Mouse (Mus musculus): ENCODE data around the gene Tyro3. TPM values are rescaled to one million over a fixed set of nuclear protein-coding genes. Genes with fewer than 3 reads are reported as not detected.

Gene Tyro3
- total RNA-seq (2012; rRNA removed) = 66.2 and 127 TPM in 2 replicates

DNA sequence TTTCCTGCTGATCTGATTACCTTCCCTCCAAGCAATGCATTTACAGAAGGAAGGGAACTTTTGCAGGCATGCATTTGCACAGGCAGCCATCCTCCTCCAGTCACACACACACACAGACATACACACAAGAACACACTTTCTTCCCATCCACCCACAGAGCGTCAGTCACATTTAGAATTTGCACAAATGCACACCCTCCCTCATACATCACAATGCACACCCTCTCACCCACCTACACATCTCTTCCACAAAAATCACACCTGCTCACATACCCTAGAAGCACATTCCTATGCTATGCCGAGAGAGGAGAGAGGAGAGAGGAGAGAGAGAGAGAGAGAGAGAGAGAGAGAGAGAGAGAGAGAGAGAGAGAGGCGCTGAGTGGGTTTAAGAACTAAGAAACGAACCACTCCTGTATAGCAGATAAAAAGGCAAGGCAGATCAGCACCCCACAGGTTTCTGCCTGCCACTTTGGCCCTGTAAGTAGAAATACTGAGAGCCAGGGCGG lies at the start of gene Tyro3:
Gene Tyro3 (plus strand): TSS at position 455 of the 505 bp plus-strand sequence.
- Histone ChIP-seq H3K9ac (ENCODE audit: insufficient read depth, low read depth, low read length, poor library complexity, severe bottlenecking) (no peak within 1 kb of the TSS), H3K9me3 (ENCODE audit: control insufficient read depth, insufficient read depth, low read depth, low read length) (no peaks in the 10 kb centered on the region), H3K27ac (ENCODE audit: insufficient read depth, low read depth, low read length, poor library complexity, severe bottlenecking) (no peak within 1 kb of the TSS), H3K4me3 (ENCODE audit: insufficient read depth in 1 of 2, low read depth in 1 of 2, low read length in 2 of 2, poor library complexity in 1 of 2, severe bottlenecking in 1 of 2) (no peak within 1 kb of the TSS), H3K36me3 (ENCODE audit: control insufficient read depth, insufficient read depth, low read length, poor library complexity, severe bottlenecking) (peaks cover 2% of the 10 kb centered on the region; the same call in 1 of the 2 replicates), H3K4me1 (ENCODE audit: control insufficient read depth in 2 of 2, insufficient read depth in 2 of 2, low read length in 2 of 2, poor library complexity in 1 of 2) (peaks cover 8 to 19% of the 10 kb centered on the region in 2 experiments; a peak in 3 of 4 replicates)
- no peak for DNase-seq (ENCODE audit: low read depth, low spot score)
- TF ChIP-seq HCFC1 (IDR thresholded peaks at IDR 0.05; ENCODE audit: borderline replicate concordance, insufficient read depth, low read length) = no peak
- TF ChIP-seq ZC3H11A (IDR thresholded peaks at IDR 0.05; ENCODE audit: borderline replicate concordance, low read depth, low read length) = no peak
- TF ChIP-seq MAFK (IDR thresholded peaks at IDR 0.05; ENCODE audit: insufficient read depth, low read depth, low read length) = no peak
- TF ChIP-seq ZNF384 (IDR thresholded peaks at IDR 0.05; ENCODE audit: low read depth, low read length) = no peak
- TF ChIP-seq CHD2 (IDR thresholded peaks at IDR 0.05; ENCODE audit: low read depth, low read length) = no peak
- in situ Hi-C loops (cut with MboI; ENCODE audit: low sequenced_read_pairs in 2 of 2, unreplicated experiment in 2 of 2) = no loop called here

DNA sequence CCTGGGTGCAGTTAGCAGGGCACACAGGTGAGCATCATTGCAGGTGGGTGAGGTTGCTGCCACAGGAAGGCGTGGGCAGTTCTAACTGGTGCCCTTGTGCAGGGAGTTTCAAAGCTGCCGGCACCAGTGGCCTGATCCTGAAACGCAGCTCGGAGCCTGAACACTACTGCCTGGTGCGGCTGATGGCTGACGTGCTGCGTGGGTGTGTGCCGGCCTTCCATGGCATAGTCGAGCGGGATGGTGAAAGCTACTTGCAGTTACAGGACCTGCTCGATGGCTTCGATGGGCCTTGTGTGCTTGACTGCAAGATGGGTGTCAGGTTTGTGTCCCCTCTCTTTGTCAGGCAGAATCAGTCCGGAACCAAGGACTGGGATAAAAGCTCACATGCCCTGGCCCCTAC lies 48.3 kb upstream of the Tyro3 start:
- TF ChIP-seq CHD2 (IDR thresholded peaks at IDR 0.05; ENCODE audit: low read depth, low read length) (no peak), ZNF384 (IDR thresholded peaks at IDR 0.05; ENCODE audit: low read depth, low read length) (no peak), ZC3H11A (IDR thresholded peaks at IDR 0.05; ENCODE audit: borderline replicate concordance, low read depth, low read length) (no peak), HCFC1 (IDR thresholded peaks at IDR 0.05; ENCODE audit: borderline replicate concordance, insufficient read depth, low read length) (no peak), MAFK (IDR thresholded peaks at IDR 0.05; ENCODE audit: insufficient read depth, low read depth, low read length) (no peak)
- no peaks in the 10 kb centered on the region for H3K9me3 ChIP-seq (ENCODE audit: control insufficient read depth, insufficient read depth, low read depth, low read length)
- H3K36me3 ChIP-seq (ENCODE audit: control insufficient read depth, insufficient read depth, low read length, poor library complexity, severe bottlenecking) = peaks cover 5% of the 10 kb centered on the region; the same call in 1 of the 2 replicates
- H3K4me1 ChIP-seq (ENCODE audit: control insufficient read depth in 2 of 2, insufficient read depth in 2 of 2, low read length in 2 of 2, poor library complexity in 1 of 2) = peaks cover under 1 to 3% of the 10 kb centered on the region in 2 experiments; a peak in 3 of 4 replicates
- no peak for DNase-seq (ENCODE audit: low read depth, low spot score)
- in situ Hi-C loops (cut with MboI; ENCODE audit: low sequenced_read_pairs in 2 of 2, unreplicated experiment in 2 of 2) = no loop called here
- H3K4me3 ChIP-seq (ENCODE audit: insufficient read depth in 1 of 2, low read depth in 1 of 2, low read length in 2 of 2, poor library complexity in 1 of 2, severe bottlenecking in 1 of 2) = no peak overlapping the region
- H3K9ac ChIP-seq (ENCODE audit: insufficient read depth, low read depth, low read length, poor library complexity, severe bottlenecking) = no peak overlapping the region
- no peak overlapping the region for H3K27ac ChIP-seq (ENCODE audit: insufficient read depth, low read depth, low read length, poor library complexity, severe bottlenecking)

DNA sequence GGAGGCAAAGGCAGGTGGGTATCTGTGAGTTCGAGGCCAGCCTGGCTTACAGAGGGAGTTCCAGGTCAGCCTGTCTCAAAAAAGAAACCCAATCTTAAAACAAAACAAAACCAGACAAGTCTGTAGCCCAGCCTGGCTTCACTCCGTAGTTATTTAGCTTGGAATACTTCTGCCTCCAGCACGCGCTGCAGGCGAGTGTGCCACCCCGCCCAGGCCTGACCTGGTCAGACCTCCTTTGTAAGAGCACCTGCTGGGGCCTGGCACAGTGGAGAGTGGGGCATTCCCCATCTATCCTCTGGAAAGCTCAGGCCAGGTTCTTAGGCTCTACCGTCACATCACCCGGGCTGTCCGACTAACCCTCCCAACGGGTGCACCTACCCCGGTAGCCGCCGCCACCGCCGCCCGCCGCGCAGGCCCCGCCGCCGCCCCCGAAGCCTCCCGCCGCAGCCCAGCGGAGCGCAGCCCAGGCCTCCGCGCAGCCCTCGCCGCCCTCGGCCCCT lies 39.9 kb upstream of the Tyro3 start:
- Histone ChIP-seq H3K4me1 (ENCODE audit: control insufficient read depth in 2 of 2, insufficient read depth in 2 of 2, low read length in 2 of 2, poor library complexity in 1 of 2) (peaks cover 0 to 7% of the 10 kb centered on the region in 2 experiments; a peak in 1 of 4 replicates), H3K9me3 (ENCODE audit: control insufficient read depth, insufficient read depth, low read depth, low read length) (no peaks in the 10 kb centered on the region), H3K27ac (ENCODE audit: insufficient read depth, low read depth, low read length, poor library complexity, severe bottlenecking) (no peak overlapping the region), H3K9ac (ENCODE audit: insufficient read depth, low read depth, low read length, poor library complexity, severe bottlenecking) (peak overlapping the region; percentile 72), H3K4me3 (ENCODE audit: insufficient read depth in 1 of 2, low read depth in 1 of 2, low read length in 2 of 2, poor library complexity in 1 of 2, severe bottlenecking in 1 of 2) (peak overlapping the region; percentile 64 to 65), H3K36me3 (ENCODE audit: control insufficient read depth, insufficient read depth, low read length, poor library complexity, severe bottlenecking) (no peaks in the 10 kb centered on the region)
- in situ Hi-C loops (cut with MboI; ENCODE audit: low sequenced_read_pairs in 2 of 2, unreplicated experiment in 2 of 2) = no loop called here
- DNase-seq (ENCODE audit: low read depth, low spot score) = no peak
- TF ChIP-seq CHD2 (IDR thresholded peaks at IDR 0.05; ENCODE audit: low read depth, low read length) = no peak
- TF ChIP-seq ZNF384 (IDR thresholded peaks at IDR 0.05; ENCODE audit: low read depth, low read length) = no peak
- no peak for TF ChIP-seq MAFK (IDR thresholded peaks at IDR 0.05; ENCODE audit: insufficient read depth, low read depth, low read length)
- TF ChIP-seq ZC3H11A (IDR thresholded peaks at IDR 0.05; ENCODE audit: borderline replicate concordance, low read depth, low read length) = no peak
- TF ChIP-seq HCFC1 (IDR thresholded peaks at IDR 0.05; ENCODE audit: borderline replicate concordance, insufficient read depth, low read length) = no peak

DNA sequence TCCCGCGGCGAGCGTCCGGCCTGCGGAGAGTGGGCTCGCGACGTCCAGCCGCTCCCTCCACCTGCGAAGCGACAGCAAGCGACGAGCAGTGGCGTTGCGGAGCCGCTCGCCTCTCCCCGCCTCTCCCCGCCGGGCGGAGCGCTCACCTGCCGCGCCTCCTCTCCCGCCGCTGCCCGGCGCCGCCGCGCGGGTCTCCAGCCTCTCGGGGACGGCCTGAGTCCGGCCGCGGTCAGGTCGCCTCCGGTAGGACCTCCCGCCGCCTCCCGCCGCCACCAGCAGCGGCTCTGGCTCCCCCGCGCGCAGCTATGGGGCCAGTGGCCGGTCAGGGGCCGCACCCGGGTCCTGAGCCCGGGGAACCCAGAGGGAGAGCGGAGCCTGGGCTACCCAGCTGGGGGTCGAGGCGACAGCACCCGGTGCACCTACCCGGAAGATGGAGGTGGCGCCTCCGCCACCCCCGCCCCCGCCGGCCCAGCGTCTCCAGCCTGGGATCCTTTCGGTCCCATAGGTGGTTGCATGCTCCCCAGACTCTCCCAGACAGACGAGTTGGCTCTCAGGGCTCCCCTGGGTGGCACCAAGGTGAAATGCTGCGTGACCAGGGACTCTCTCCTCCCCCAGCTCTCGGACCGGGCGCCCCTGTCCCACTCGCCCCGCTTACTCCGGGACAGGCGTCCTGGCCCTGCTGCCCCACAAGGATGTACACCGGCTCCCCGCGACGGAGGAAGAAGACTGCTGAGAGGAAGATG lies 39.3 kb upstream of the Tyro3 start:
- TF ChIP-seq ZC3H11A (IDR thresholded peaks at IDR 0.05; ENCODE audit: borderline replicate concordance, low read depth, low read length) (no peak), HCFC1 (IDR thresholded peaks at IDR 0.05; ENCODE audit: borderline replicate concordance, insufficient read depth, low read length) (no peak), MAFK (IDR thresholded peaks at IDR 0.05; ENCODE audit: insufficient read depth, low read depth, low read length) (no peak), ZNF384 (IDR thresholded peaks at IDR 0.05; ENCODE audit: low read depth, low read length) (no peak), CHD2 (IDR thresholded peaks at IDR 0.05; ENCODE audit: low read depth, low read length) (no peak)
- no peak for DNase-seq (ENCODE audit: low read depth, low spot score)
- H3K4me3 ChIP-seq (ENCODE audit: insufficient read depth in 1 of 2, low read depth in 1 of 2, low read length in 2 of 2, poor library complexity in 1 of 2, severe bottlenecking in 1 of 2) = peak overlapping the region; percentile 64 to 65

More for the DNA sequence above, 39.3 kb upstream of the Tyro3 start:
- in situ Hi-C loops (cut with MboI; ENCODE audit: low sequenced_read_pairs in 2 of 2, unreplicated experiment in 2 of 2) = no loop called here
- Histone ChIP-seq H3K9ac (ENCODE audit: insufficient read depth, low read depth, low read length, poor library complexity, severe bottlenecking) (peak overlapping the region; percentile 72), H3K27ac (ENCODE audit: insufficient read depth, low read depth, low read length, poor library complexity, severe bottlenecking) (no peak overlapping the region), H3K4me1 (ENCODE audit: control insufficient read depth in 2 of 2, insufficient read depth in 2 of 2, low read length in 2 of 2, poor library complexity in 1 of 2) (peaks cover 0 to 7% of the 10 kb centered on the region in 2 experiments; a peak in 1 of 4 replicates), H3K9me3 (ENCODE audit: control insufficient read depth, insufficient read depth, low read depth, low read length) (no peaks in the 10 kb centered on the region), H3K36me3 (ENCODE audit: control insufficient read depth, insufficient read depth, low read length, poor library complexity, severe bottlenecking) (no peaks in the 10 kb centered on the region)

Measured in ES-E14 (cell line).